Mouse (Mus musculus) limb, embryonic 11.5 days (tissue): Measurements from ENCODE around the gene Stpg4. TPM values are rescaled to one million over a fixed set of nuclear protein-coding genes. Genes with fewer than 3 reads are reported as not detected.

ENCODE experiments used
- ATAC-seq: fragments of 200-750 bp; cut with Nextera tagmentation; 2 replicates; pipeline ENCODE4 v1.8.0; 2017; ENCODE audit warnings: low read depth; ENCODE audit not compliant: insufficient number of reproducible peaks, low FRiP score, low TSS enrichment
- DNase-seq: peaks from one replicate; pipeline ENCODE4 v3.0.0-alpha.2; 2015; ENCODE audit warnings: low spot score
- H3K27ac ChIP-seq: fragments of 300-500 bp; sonication (generic); replicated peaks from 2 replicates; pipeline ENCODE4 v1.5.1; 2014; ENCODE audit warnings: low read depth, mild to moderate bottlenecking, low read length
- H3K27me3 ChIP-seq: fragments of 300-500 bp; sonication (generic); 2 replicates; pipeline ENCODE4 v1.6.1; 2014; ENCODE audit warnings: mild to moderate bottlenecking, low read length, mixed read lengths; ENCODE audit not compliant: control insufficient read depth, insufficient read depth
- H3K36me3 ChIP-seq: fragments of 300-500 bp; sonication (generic); 2 replicates; pipeline ENCODE4 v1.6.1; 2014; ENCODE audit warnings: mild to moderate bottlenecking, low read length, moderate library complexity, mixed read lengths; ENCODE audit not compliant: control insufficient read depth, insufficient read depth
- H3K4me1 ChIP-seq: fragments of 300-500 bp; sonication (generic); 2 replicates; pipeline ENCODE4 v1.6.1; 2014; ENCODE audit warnings: low read length, mixed read lengths; ENCODE audit not compliant: control insufficient read depth, insufficient read depth
- H3K4me2 ChIP-seq: fragments of 300-500 bp; sonication (generic); 2 replicates; pipeline ENCODE4 v1.6.1; 2014; ENCODE audit warnings: low read depth, mild to moderate bottlenecking, moderate library complexity; ENCODE audit not compliant: severe bottlenecking
- H3K4me3 ChIP-seq: fragments of 300-500 bp; sonication (generic); 2 replicates; pipeline ENCODE4 v1.5.1; 2014; ENCODE audit warnings: low read depth, low read length
- H3K9ac ChIP-seq: fragments of 300-500 bp; sonication (generic); 2 replicates; pipeline ENCODE4 v1.6.1; 2014; ENCODE audit warnings: mild to moderate bottlenecking, low read length
- H3K9me3 ChIP-seq: fragments of 300-500 bp; sonication (generic); 2 replicates; pipeline ENCODE4 v1.6.1; 2016; ENCODE audit warnings: low read length; ENCODE audit not compliant: control insufficient read depth
- WGBS: fragments of 180-500 bp; shearing (Covaris S2); extraction: QIAGEN DNeasy Blood & Tissue Kit; methylation state at CpG from one replicate; pipeline ENCODE4 v1.1.7; 2014; 5-methylcytosine and 5-hydroxymethylcytosine counted together
- polyA plus RNA-seq: library from polyadenylated mRNA; unstranded; fragments of >200 nt; fragmentation: Nextera tagmentation; extraction: Ambion mirVana; gene quantifications from 2 replicates; pipeline ENCODE4 v1.2.1, GENCODE M21; 2014

Stpg4 gene
- polyA plus RNA-seq, 1 experiment from 2014 or later: 0.23 TPM

GRCm38 (mm10) chr17:87441537-87441936 is 14.0 kb upstream of the Stpg4 start:
- no peaks in the 10 kb centered on the region for H3K27me3 ChIP-seq
- ATAC-seq (no peak), DNase-seq (no peak)
- H3K27ac ChIP-seq: no peak overlapping the region
- 83% methylated on average over 2 of the region's 2 CpGs for WGBS
- no peak overlapping the region for H3K4me3 ChIP-seq
- H3K4me2 ChIP-seq: no peak overlapping the region
- H3K9ac ChIP-seq: no peak overlapping the region
- H3K4me1 ChIP-seq: peaks cover 8% of the 10 kb centered on the region
- peaks cover 2% of the 10 kb centered on the region; the same call in 1 of the 2 replicates for H3K36me3 ChIP-seq
- no peaks in the 10 kb centered on the region for H3K9me3 ChIP-seq

DNA sequence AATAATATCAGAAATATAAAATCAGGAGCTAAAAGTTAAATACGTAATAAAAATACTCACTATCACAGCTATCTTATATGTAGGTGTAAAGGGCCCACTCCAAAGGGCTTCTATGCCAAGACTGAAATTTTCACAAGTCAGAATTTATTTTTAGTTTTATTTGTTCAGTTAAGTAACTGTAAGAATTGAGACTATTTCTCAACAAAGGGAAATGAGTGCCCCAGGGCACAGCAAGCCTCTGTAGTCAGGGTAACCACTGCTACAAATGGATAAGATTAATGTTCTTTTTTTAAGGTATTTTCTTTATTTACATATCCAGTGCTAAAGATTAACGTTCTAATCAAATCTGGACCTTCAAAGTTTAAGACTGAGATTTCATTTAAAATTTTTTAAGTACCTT is 11.9 kb upstream of the Stpg4 start:
- DNase-seq: no peak
- H3K4me3 ChIP-seq: no peak overlapping the region
- 95% methylated on average over 2 of the region's 2 CpGs for WGBS
- H3K9me3 ChIP-seq: no peaks in the 10 kb centered on the region
- H3K4me2 ChIP-seq: no peak overlapping the region
- no peak for ATAC-seq
- H3K27me3 ChIP-seq: no peaks in the 10 kb centered on the region
- H3K36me3 ChIP-seq: peaks cover 7% of the 10 kb centered on the region; the same call in 1 of the 2 replicates
- peaks cover 5% of the 10 kb centered on the region for H3K4me1 ChIP-seq
- no peak overlapping the region for H3K27ac ChIP-seq
- no peak overlapping the region for H3K9ac ChIP-seq

GRCm38 (mm10) chr17:87433929-87434328 is 6.4 kb upstream of the Stpg4 start:
- Histone ChIP-seq H3K27me3 (no peaks in the 10 kb centered on the region), H3K4me1 (no peaks in the 10 kb centered on the region), H3K9me3 (no peaks in the 10 kb centered on the region), H3K9ac (no peak overlapping the region), H3K4me2 (no peak overlapping the region), H3K27ac (no peak overlapping the region), H3K36me3 (peaks cover 23% of the 10 kb centered on the region), H3K4me3 (no peak overlapping the region)
- WGBS: 95% methylated on average over 3 of the region's 3 CpGs
- DNase-seq (no peak), ATAC-seq (no peak)

DNA sequence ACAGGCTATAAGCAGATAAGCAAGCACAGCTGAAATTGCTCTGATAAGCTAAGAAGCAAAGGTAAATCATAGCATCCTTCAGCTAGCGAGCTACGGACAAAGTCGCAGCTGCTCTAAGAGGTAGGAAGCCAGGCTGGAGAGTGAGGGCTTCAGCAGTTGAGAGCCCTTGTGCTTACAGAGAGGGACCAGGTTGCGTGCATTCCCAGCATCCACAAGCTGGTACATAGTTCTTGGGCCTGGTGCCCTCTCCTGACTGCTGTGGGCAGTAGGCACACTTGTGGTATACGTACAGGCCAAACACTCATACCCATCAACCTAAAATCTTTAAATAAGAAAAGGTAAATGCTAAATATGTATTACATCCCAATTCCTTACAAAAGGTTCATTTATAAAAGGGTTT is 5.2 kb upstream of the Stpg4 start:
- H3K4me3 ChIP-seq: no peak overlapping the region
- no peaks in the 10 kb centered on the region for H3K4me1 ChIP-seq
- H3K36me3 ChIP-seq: peaks cover 23% of the 10 kb centered on the region
- no peak overlapping the region for H3K27ac ChIP-seq
- no peak overlapping the region for H3K4me2 ChIP-seq
- 96% methylated on average over 5 of the region's 5 CpGs for WGBS
- ATAC-seq: no peak
- no peak overlapping the region for H3K9ac ChIP-seq
- H3K9me3 ChIP-seq: no peaks in the 10 kb centered on the region
- no peaks in the 10 kb centered on the region for H3K27me3 ChIP-seq
- no peak for DNase-seq

DNA sequence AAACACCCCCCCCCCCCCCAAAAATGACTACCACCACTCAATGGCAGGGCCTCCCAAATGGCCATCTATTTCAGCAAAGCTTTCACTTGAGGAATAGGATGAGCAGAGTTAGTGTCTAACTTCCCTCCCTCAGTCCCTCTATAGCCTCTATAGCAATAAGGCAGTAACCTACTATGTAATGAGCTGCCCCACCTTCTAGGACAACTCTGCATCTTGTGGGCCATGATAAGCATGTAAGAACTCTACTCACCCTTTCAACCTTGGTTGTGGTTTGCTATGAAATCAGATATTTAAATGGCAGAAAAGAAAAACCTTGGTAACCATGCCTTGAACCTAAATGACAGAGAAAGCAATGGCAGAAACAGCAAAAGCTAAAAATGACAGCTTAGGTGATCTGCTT is 4.8 kb upstream of the Stpg4 start:
- H3K4me1 ChIP-seq: no peaks in the 10 kb centered on the region
- H3K4me2 ChIP-seq: no peak overlapping the region
- H3K9ac ChIP-seq: no peak overlapping the region
- peaks cover 23% of the 10 kb centered on the region for H3K36me3 ChIP-seq
- no peaks in the 10 kb centered on the region for H3K27me3 ChIP-seq
- H3K9me3 ChIP-seq: no peaks in the 10 kb centered on the region
- DNase-seq: no peak
- ATAC-seq: no peak
- H3K4me3 ChIP-seq: no peak overlapping the region
- no peak overlapping the region for H3K27ac ChIP-seq

GRCm38 (mm10) chr17:87429431-87429830 is 1.9 kb upstream of the Stpg4 start:
- no peak overlapping the region for H3K27ac ChIP-seq
- no peak overlapping the region for H3K4me3 ChIP-seq
- no peak overlapping the region for H3K4me2 ChIP-seq
- H3K27me3 ChIP-seq: no peaks in the 10 kb centered on the region
- H3K4me1 ChIP-seq: no peaks in the 10 kb centered on the region
- no peaks in the 10 kb centered on the region for H3K9me3 ChIP-seq
- 83% methylated on average over 3 of the region's 3 CpGs for WGBS
- no peak overlapping the region for H3K9ac ChIP-seq
- ATAC-seq (no peak), DNase-seq (no peak)
- H3K36me3 ChIP-seq: peaks cover 18% of the 10 kb centered on the region

DNA sequence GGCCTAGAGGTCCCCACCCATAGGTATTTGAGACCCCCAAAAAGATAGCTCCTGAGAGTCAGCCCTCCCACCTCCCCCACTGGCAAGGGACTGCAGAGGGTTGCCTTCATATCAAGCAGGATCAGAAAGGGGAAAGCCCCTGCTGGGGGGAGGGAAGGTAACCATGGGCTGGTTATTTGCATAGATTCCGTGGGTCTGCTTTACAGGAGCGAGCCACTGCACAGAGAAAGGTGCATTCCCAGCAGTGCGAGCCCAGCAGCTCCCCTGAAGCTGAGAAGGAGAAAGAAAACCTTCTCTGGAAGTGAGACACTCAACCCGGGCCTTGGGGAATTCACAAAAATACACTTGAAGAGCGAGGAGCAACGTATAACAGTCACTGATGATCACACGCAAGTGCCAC is 9.5 kb downstream of the Stpg4 start:
- WGBS: 75% methylated on average over 7 of the region's 7 CpGs
- no peaks in the 10 kb centered on the region for H3K27me3 ChIP-seq
- no peak overlapping the region for H3K4me2 ChIP-seq
- no peak overlapping the region for H3K9ac ChIP-seq
- ATAC-seq: no peak
- no peak for DNase-seq
- no peaks in the 10 kb centered on the region for H3K4me1 ChIP-seq
- H3K4me3 ChIP-seq: no peak overlapping the region
- H3K36me3 ChIP-seq: no peaks in the 10 kb centered on the region
- H3K9me3 ChIP-seq: no peaks in the 10 kb centered on the region
- H3K27ac ChIP-seq: no peak overlapping the region

- WGBS: 74% methylated on average over 4 of the region's 4 CpGs
- Histone ChIP-seq H3K27ac (no peak overlapping the region), H3K4me2 (no peak overlapping the region), H3K4me3 (no peak overlapping the region), H3K4me1 (no peaks in the 10 kb centered on the region), H3K36me3 (no peaks in the 10 kb centered on the region), H3K9me3 (no peaks in the 10 kb centered on the region), H3K27me3 (no peaks in the 10 kb centered on the region), H3K9ac (no peak overlapping the region)
- ATAC-seq (no peak), DNase-seq (no peak)
Measured at GRCm38 (mm10) chr17:87406646-87407045, 20.9 kb downstream of the Stpg4 start.

GRCm38 (mm10) chr17:87405576-87405975 is 22.0 kb downstream of the Stpg4 start:
- ATAC-seq: no peak
- WGBS: 71% methylated on average over 11 of the region's 11 CpGs
- no peak overlapping the region for H3K9ac ChIP-seq
- H3K4me2 ChIP-seq: no peak overlapping the region
- H3K36me3 ChIP-seq: no peaks in the 10 kb centered on the region
- H3K27ac ChIP-seq: no peak overlapping the region
- no peak for DNase-seq
- H3K4me3 ChIP-seq: no peak overlapping the region
- H3K9me3 ChIP-seq: no peaks in the 10 kb centered on the region
- H3K4me1 ChIP-seq: no peaks in the 10 kb centered on the region
- no peaks in the 10 kb centered on the region for H3K27me3 ChIP-seq
